Comparison of ENCODE assay signal across 21 mouse cellular contexts in the genomic region with DNA sequence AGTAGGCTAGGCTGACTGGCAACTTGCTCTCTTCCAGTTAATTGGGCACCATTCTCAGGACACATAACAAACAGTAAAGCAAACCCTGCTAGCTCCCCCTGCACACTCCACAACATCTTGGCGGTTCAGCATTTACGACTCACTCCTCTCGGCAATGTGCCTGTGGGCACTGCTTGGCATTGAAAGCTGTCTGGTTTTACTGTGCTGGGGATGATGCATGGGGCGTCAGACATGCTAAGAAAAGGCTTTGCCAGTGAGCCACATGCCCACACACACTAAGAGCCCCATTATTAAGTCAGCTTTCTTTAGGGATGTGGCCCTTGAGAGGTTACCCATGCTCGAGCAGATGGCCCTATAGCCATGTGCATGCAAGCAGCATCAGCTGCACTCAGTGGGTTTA.
DNase-seq lines count a peak whose midpoint lies in the region; ATAC-seq lines count a peak whose summit lies in the region.
"Had no signal": no experiment of that assay in that cellular context is flagged by ENCODE, and none has a peak within 500 bp of the region (broad histone marks: within the 10 kb centered on the region; RNA-seq: fewer than 3 reads in every experiment).

No protein-coding gene starts in this region.

- H3K9ac ChIP-seq in forebrain, embryonic 16.5 days (replicated peaks; ENCODE audit: low read depth, low read length): no peak overlapping the region
- H3K9ac ChIP-seq in midbrain, embryonic 11.5 days (ENCODE audit: low read length): no peak overlapping the region
- no peak overlapping the region for H3K9ac ChIP-seq in midbrain, embryonic 16.5 days (ENCODE audit: low read depth, low read length)
- H3K9ac ChIP-seq in neural tube, embryonic 15.5 days (replicated peaks): no peak overlapping the region
- H3K9ac ChIP-seq: heart, embryonic 12.5 days; limb, embryonic 13.5 days; liver, embryonic 13.5 days had no signal

- H3K36me3 ChIP-seq in forebrain, embryonic 16.5 days (ENCODE audit: control insufficient read depth, insufficient read depth): no peaks in the 10 kb centered on the region
- H3K36me3 ChIP-seq in forebrain, embryonic 10.5 days (replicated peaks): no peaks in the 10 kb centered on the region
- H3K36me3 ChIP-seq in midbrain, embryonic 11.5 days (ENCODE audit: control insufficient read depth, insufficient read depth, low read length): no peaks in the 10 kb centered on the region
- no peaks in the 10 kb centered on the region for H3K36me3 ChIP-seq in midbrain, embryonic 16.5 days (ENCODE audit: control insufficient read depth, insufficient read depth, low read length)
- no peaks in the 10 kb centered on the region for H3K36me3 ChIP-seq in neural tube, embryonic 15.5 days
- H3K36me3 ChIP-seq: heart, embryonic 12.5 days; liver, embryonic 13.5 days had no signal

- H3K4me3 ChIP-seq in forebrain, embryonic 16.5 days (replicated peaks; ENCODE audit: low read length): no peak overlapping the region
- H3K4me3 ChIP-seq in forebrain, embryonic 10.5 days: no peak overlapping the region
- H3K4me3 ChIP-seq in midbrain, embryonic 11.5 days (ENCODE audit: low read depth, low read length): no peak overlapping the region
- no peak overlapping the region for H3K4me3 ChIP-seq in midbrain, embryonic 16.5 days (ENCODE audit: low read depth, low read length)
- no peak overlapping the region for H3K4me3 ChIP-seq in neural tube, embryonic 15.5 days (replicated peaks)
- H3K4me3 ChIP-seq: heart, embryonic 12.5 days; limb, embryonic 13.5 days; liver, embryonic 13.5 days had no signal

- no peak for DNase-seq in forebrain, embryonic 10.5 days (ENCODE audit: extremely low spot score, low spot score)
- peak; percentile 76 for DNase-seq in midbrain, embryonic 11.5 days (ENCODE audit: low spot score, missing footprints)
- DNase-seq in brain, adult 2 months (ENCODE audit: low read depth, low spot score): peak; percentile 12
- DNase-seq in cerebellum, postnatal 14 days: no peak
- DNase-seq: adrenal gland, adult 2 months; B cell, adult 2 months; cerebellum, adult 11 months; cerebellum, postnatal 25 days; embryo, embryonic 11 days; heart, postnatal 14 days; liver, embryonic 13.5 days; midbrain, embryonic 14.5 days had no signal

- H3K27me3 ChIP-seq in forebrain, embryonic 16.5 days (replicated peaks; ENCODE audit: control insufficient read depth, insufficient read depth, low read length): peaks cover 11% of the 10 kb centered on the region; the same call in 1 of the 2 replicates
- H3K27me3 ChIP-seq in forebrain, embryonic 10.5 days (ENCODE audit: poor library complexity, severe bottlenecking): peaks cover 44% of the 10 kb centered on the region
- H3K27me3 ChIP-seq in midbrain, embryonic 11.5 days (ENCODE audit: control insufficient read depth, insufficient read depth, low read length): no peaks in the 10 kb centered on the region
- no peaks in the 10 kb centered on the region for H3K27me3 ChIP-seq in midbrain, embryonic 16.5 days (ENCODE audit: control insufficient read depth, insufficient read depth, low read depth, low read length)
- H3K27me3 ChIP-seq in neural tube, embryonic 15.5 days (replicated peaks): no peaks in the 10 kb centered on the region
- H3K27me3 ChIP-seq: heart, embryonic 12.5 days; limb, embryonic 13.5 days; liver, embryonic 13.5 days had no signal

- WGBS in forebrain, embryonic 16.5 days: 62% methylated on average over 5 of the region's 5 CpGs
- 92% methylated on average over 5 of the region's 5 CpGs for WGBS in forebrain, embryonic 10.5 days
- WGBS in midbrain, embryonic 11.5 days: 93% methylated on average over 5 of the region's 5 CpGs
- 85% methylated on average over 5 of the region's 5 CpGs for WGBS in midbrain, embryonic 16.5 days
- WGBS in neural tube, embryonic 15.5 days: 36% methylated on average over 5 of the region's 5 CpGs

- ATAC-seq in forebrain, embryonic 16.5 days: peak; percentile 42; the same call in 1 of the 2 replicates
- no peak for ATAC-seq in midbrain, embryonic 11.5 days (ENCODE audit: low FRiP score)
- ATAC-seq in midbrain, embryonic 16.5 days: no peak
- peak; percentile 50 for ATAC-seq in neural tube, embryonic 15.5 days (ENCODE audit: low FRiP score)
- no peak for ATAC-seq in megakaryocyte progenitor cell, adult 5-6 weeks (replicated peaks; ENCODE audit: poor library complexity)
- ATAC-seq: hindbrain, embryonic 16.5 days; intestine, postnatal 0 days had no signal

- no peaks in the 10 kb centered on the region for H3K9me3 ChIP-seq in forebrain, embryonic 16.5 days (ENCODE audit: control insufficient read depth, low read length)
- no peaks in the 10 kb centered on the region for H3K9me3 ChIP-seq in forebrain, embryonic 10.5 days
- H3K9me3 ChIP-seq in midbrain, embryonic 11.5 days (ENCODE audit: control insufficient read depth, low read length): no peaks in the 10 kb centered on the region
- H3K9me3 ChIP-seq in midbrain, embryonic 16.5 days (replicated peaks; ENCODE audit: control insufficient read depth, low read length, poor library complexity, severe bottlenecking): no peaks in the 10 kb centered on the region
- H3K9me3 ChIP-seq in neural tube, embryonic 15.5 days (replicated peaks): no peaks in the 10 kb centered on the region
- H3K9me3 ChIP-seq: heart, embryonic 12.5 days; limb, embryonic 13.5 days; liver, embryonic 13.5 days had no signal

- H3K4me1 ChIP-seq in forebrain, embryonic 16.5 days (replicated peaks; ENCODE audit: control insufficient read depth, insufficient read depth, low read length): peaks cover 17% of the 10 kb centered on the region
- peaks cover 23% of the 10 kb centered on the region for H3K4me1 ChIP-seq in forebrain, embryonic 10.5 days
- peaks cover 14% of the 10 kb centered on the region for H3K4me1 ChIP-seq in midbrain, embryonic 11.5 days (ENCODE audit: control insufficient read depth, insufficient read depth, low read length)
- H3K4me1 ChIP-seq in midbrain, embryonic 16.5 days (ENCODE audit: control insufficient read depth, insufficient read depth, low read length): peaks cover 19% of the 10 kb centered on the region
- H3K4me1 ChIP-seq in neural tube, embryonic 15.5 days: peaks cover 24% of the 10 kb centered on the region

- H3K27ac ChIP-seq in forebrain, embryonic 16.5 days (ENCODE audit: low read length): no peak overlapping the region
- H3K27ac ChIP-seq in forebrain, embryonic 10.5 days: no peak overlapping the region
- H3K27ac ChIP-seq in midbrain, embryonic 11.5 days (ENCODE audit: low read depth, low read length): no peak overlapping the region
- no peak overlapping the region for H3K27ac ChIP-seq in midbrain, embryonic 16.5 days (ENCODE audit: low read length)
- H3K27ac ChIP-seq in neural tube, embryonic 15.5 days (replicated peaks): 0 out of 2 replicates have a peak overlapping the region, but pooled peaks have one; percentile 38
- H3K27ac ChIP-seq: kidney, postnatal 0 days; limb, embryonic 13.5 days; liver, embryonic 13.5 days had no signal

- no peak overlapping the region for H3K4me2 ChIP-seq in forebrain, embryonic 16.5 days (ENCODE audit: low read length)
- no peak overlapping the region for H3K4me2 ChIP-seq in midbrain, embryonic 11.5 days
- H3K4me2 ChIP-seq in midbrain, embryonic 16.5 days (ENCODE audit: low read length): no peak overlapping the region
- no peak overlapping the region for H3K4me2 ChIP-seq in neural tube, embryonic 15.5 days
- H3K4me2 ChIP-seq: heart, embryonic 12.5 days; limb, embryonic 13.5 days; liver, embryonic 13.5 days had no signal

Comparison
In these comparisons a context has a peak if more than half of its experiments do, and no peak if none do; other contexts are left out.
1. ATAC-seq: peak in forebrain, embryonic 16.5 days (single experiment) and neural tube, embryonic 15.5 days (single experiment); none in midbrain, embryonic 11.5 days (single experiment), midbrain, embryonic 16.5 days (single experiment) and megakaryocyte progenitor cell, adult 5-6 weeks (single experiment).
2. DNase-seq: peak in midbrain, embryonic 11.5 days (single experiment) and brain, adult 2 months (single experiment); none in forebrain, embryonic 10.5 days (single experiment) and cerebellum, postnatal 14 days (0 of 2).